Mouse (Mus musculus): Measurements from ENCODE around the gene Tbc1d2.

Tbc1d2 gene

GRCm38 (mm10) chr4:46555762-46556161, 94.2 kb downstream of the Tbc1d2 start:
- DNase-seq (ENCODE audit: low spot score), result no peak
